Mouse (Mus musculus): ENCODE data around the gene Gucd1. TPM values are rescaled to one million over a fixed set of nuclear protein-coding genes. Genes with fewer than 3 reads are reported as not detected.
A peak's percentile ranks its signal among the peaks of the same experiment; 100 is the strongest.
"Not testable (repeated sequence)": the region's sequence is repeated elsewhere in the genome, so short reads cannot be mapped to it uniquely, and the experiment has no call there.

The Gucd1 gene
- total RNA-seq, 2 experiments from 2014 or later, result 50.4 to 52.1 TPM

GRCm38 (mm10) chr10:75536123-75536522, 18.4 kb upstream of the Gucd1 start:
- no peak for DNase-seq

GRCm38 (mm10) chr10:75535423-75535822, 17.7 kb upstream of the Gucd1 start:
- no peak for DNase-seq

- DNase-seq, result no peak
These were observed 17.2 kb upstream of the Gucd1 start for GRCm38 (mm10) chr10:75534934-75535333.

- no peak for DNase-seq
These were observed 16.4 kb upstream of the Gucd1 start for GRCm38 (mm10) chr10:75534216-75534615.

- DNase-seq, result no peak
These were observed 13.8 kb upstream of the Gucd1 start for GRCm38 (mm10) chr10:75531532-75532090.

- no peak for DNase-seq
These were observed 12.6 kb upstream of the Gucd1 start for GRCm38 (mm10) chr10:75530322-75530721.

- DNase-seq, result not testable (repeated sequence)
These were observed 7.7 kb upstream of the Gucd1 start for GRCm38 (mm10) chr10:75525450-75525849.

GRCm38 (mm10) chr10:75521643-75522042, 3.9 kb upstream of the Gucd1 start:
- DNase-seq, result no peak

- no peak for DNase-seq
These were observed 2.8 kb upstream of the Gucd1 start for GRCm38 (mm10) chr10:75520581-75520980.

GRCm38 (mm10) chr10:75517073-75517757, 557 bp downstream of the Gucd1 start, which contains the start of gene Snrpd3:
Gene Snrpd3 (plus strand): TSS chr10:75517551.
- peak; percentile 97 for DNase-seq

- DNase-seq, result no peak
These were observed 1.1 kb downstream of the Gucd1 start for GRCm38 (mm10) chr10:75516724-75517072.

- DNase-seq, result no peak
These were observed 1.6 kb downstream of the Gucd1 start for GRCm38 (mm10) chr10:75516038-75516723.

GRCm38 (mm10) chr10:75515216-75516037, 2.3 kb downstream of the Gucd1 start:
- DNase-seq, result no peak

GRCm38 (mm10) chr10:75514361-75514760, 3.4 kb downstream of the Gucd1 start:
- DNase-seq, result no peak

GRCm38 (mm10) chr10:75513306-75514067, 4.3 kb downstream of the Gucd1 start:
- DNase-seq, result no peak

GRCm38 (mm10) chr10:75512796-75513195, 5.0 kb downstream of the Gucd1 start:
- no peak for DNase-seq

GRCm38 (mm10) chr10:75511897-75512296, 5.9 kb downstream of the Gucd1 start:
- DNase-seq, result peak; percentile 54

- DNase-seq, result no peak
These were observed 6.7 kb downstream of the Gucd1 start for GRCm38 (mm10) chr10:75511060-75511459.

GRCm38 (mm10) chr10:75510446-75510845, 7.3 kb downstream of the Gucd1 start:
- peak; percentile 83 for DNase-seq

- DNase-seq, result not testable (repeated sequence)
These were observed 11.8 kb downstream of the Gucd1 start for GRCm38 (mm10) chr10:75505928-75506327.

GRCm38 (mm10) chr10:75505130-75505495, 12.7 kb downstream of the Gucd1 start:
- DNase-seq, result no peak
